22 mouse cellular contexts compared by ENCODE assay signal in the genomic region with DNA sequence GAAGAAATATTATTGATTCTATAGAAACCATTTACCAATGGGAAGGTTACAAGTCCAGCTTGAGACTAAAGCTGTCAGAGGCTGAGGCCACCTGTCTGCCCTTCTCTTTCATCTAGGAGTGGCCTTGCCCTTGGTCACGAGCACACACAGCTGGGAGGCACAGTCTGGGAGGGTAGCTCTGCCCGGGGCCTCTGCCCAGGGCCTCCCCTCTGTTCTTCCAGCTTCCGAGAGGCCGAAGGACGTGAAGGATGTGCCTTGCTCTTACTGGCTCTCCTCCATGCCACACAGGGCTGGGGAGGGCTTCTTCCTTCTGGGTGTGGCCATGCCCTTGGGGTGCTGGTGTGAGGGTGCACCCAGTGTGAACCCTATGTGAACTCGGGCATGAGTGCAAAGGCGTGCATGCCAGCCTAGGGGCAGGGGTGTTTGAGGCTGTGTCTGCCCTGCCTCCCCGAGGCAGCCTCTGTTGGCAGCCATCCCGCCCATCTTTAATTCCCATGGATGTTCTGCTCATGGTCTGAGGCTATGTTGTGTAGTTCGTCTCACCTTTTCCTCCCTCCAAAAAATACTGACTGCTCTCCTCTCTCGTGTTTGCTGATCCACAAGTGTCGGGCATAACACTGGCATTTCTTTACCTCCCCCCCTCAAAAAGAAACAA. TPM values are rescaled to one million over a fixed set of nuclear protein-coding genes. Genes with fewer than 3 reads are reported as not detected.
DNase-seq lines count a peak whose midpoint lies in the region; ATAC-seq and TF ChIP-seq lines count a peak whose summit lies in the region.
"Had no signal": no experiment of that assay in that cellular context is flagged by ENCODE, and none has a peak within 500 bp of the region (broad histone marks: within the 10 kb centered on the region; RNA-seq: fewer than 3 reads in every experiment).

No protein-coding gene starts in this region.

- no peak overlapping the region for H3K27ac ChIP-seq in kidney, postnatal 0 days
- H3K27ac ChIP-seq: forebrain, embryonic 15.5 days; hindbrain, embryonic 10.5 days had no signal

- peak; percentile 62 for DNase-seq in adrenal gland, adult 2 months
- DNase-seq in adrenal gland, postnatal 25 days: no peak
- no peak for DNase-seq in kidney, postnatal 0 days (ENCODE audit: low spot score)
- DNase-seq in kidney, adult 8-10 months: no peak
- DNase-seq in right cerebral cortex, postnatal 4 days: peak; percentile 33
- no peak for DNase-seq in right cerebral cortex, postnatal 14 days
- no peak for DNase-seq in gastrocnemius, adult 8-10 months (ENCODE audit: low spot score in 2 of 2)
- DNase-seq: gastrocnemius, postnatal 25 days; kidney, adult 11 months; kidney, postnatal 10 days; lung, embryonic 14.5 days; lung, postnatal 4 days; spleen, adult 18-20 months; thymus, postnatal 4 days had no signal

- H3K4me3 ChIP-seq in kidney, postnatal 0 days (replicated peaks; ENCODE audit: low read depth, low read length): no peak overlapping the region
- H3K4me3 ChIP-seq: erythroblast, embryonic 14.5 days; forebrain, embryonic 15.5 days had no signal

- WGBS in kidney, postnatal 0 days: 84% methylated on average over 12 of the region's 12 CpGs

- TF ChIP-seq CTCF in kidney, postnatal 0 days (IDR thresholded peaks at IDR 0.05; ENCODE audit: low read depth): no peak

- peaks cover 47% of the 10 kb centered on the region for H3K36me3 ChIP-seq in kidney, postnatal 0 days (ENCODE audit: insufficient read depth, low read length)

- H3K9ac ChIP-seq in kidney, postnatal 0 days (ENCODE audit: low read depth, low read length): no peak overlapping the region
- H3K9ac ChIP-seq: forebrain, embryonic 15.5 days; lung, embryonic 14.5 days had no signal

- 0 out of 2 replicates have a peak, but pooled peaks have one; percentile 19 for ATAC-seq in kidney, postnatal 0 days (replicated peaks; ENCODE audit: low FRiP score, low read depth)
- no peak for ATAC-seq in inflammation-experienced regulatory T-cells, adult 6 months
- ATAC-seq: activated CD4-positive, CD25-positive, alpha-beta regulatory T cell, adult 4 months; CD4-positive, CD25-positive, alpha-beta regulatory T cell, adult 4 months; forebrain, embryonic 15.5 days; Patski had no signal

- no peaks in the 10 kb centered on the region for H3K27me3 ChIP-seq in kidney, postnatal 0 days (ENCODE audit: insufficient read depth, low read length)
- H3K27me3 ChIP-seq: forebrain, embryonic 15.5 days; Patski had no signal

- H3K4me2 ChIP-seq in kidney, postnatal 0 days (ENCODE audit: low read length): no peak overlapping the region
- H3K4me2 ChIP-seq: forebrain, embryonic 15.5 days; lung, embryonic 14.5 days had no signal

- no peaks in the 10 kb centered on the region for H3K9me3 ChIP-seq in kidney, postnatal 0 days (replicated peaks; ENCODE audit: low read length)
- H3K9me3 ChIP-seq: forebrain, embryonic 15.5 days; hindbrain, embryonic 10.5 days had no signal

- H3K4me1 ChIP-seq in kidney, postnatal 0 days (replicated peaks; ENCODE audit: insufficient read depth, low read length): no peaks in the 10 kb centered on the region
- H3K4me1 ChIP-seq: forebrain, embryonic 15.5 days had no signal

RNA-seq across cellular contexts. Expression of a gene that starts 19.5 kb away (rescaled TPM):
- total RNA-seq in adrenal gland, adult 2 months (2021): 10 to 100 TPM; 19.4 to 28.7 TPM
- polyA plus RNA-seq in adrenal gland, adult 2 months (2012; rRNA removed): 47.0 and 47.7 TPM in 2 replicates
- 26.2 and 60.8 TPM in 2 replicates for total RNA-seq in adrenal gland, postnatal 25 days (2021)
- polyA plus RNA-seq in kidney, postnatal 0 days (2015; fragmentation: Nextera tagmentation; extraction: Ambion mirVana): 0.82 and 1.1 TPM in 2 replicates
- total RNA-seq in gastrocnemius, adult 8-10 months (2022): under 1 TPM in 2 of 4 experiments, not detected in 2; 0.05 to 0.21 TPM
- under 1 TPM in 2 of 3 experiments, not detected in 1; 0.16 to 0.23 TPM for polyA plus RNA-seq in inflammation-experienced regulatory T-cells, adult 6 months (2017; shearing (Covaris generic))
- polyA plus RNA-seq: erythroblast, embryonic 14.5 days had no signal

RNA-seq across cellular contexts. Expression of a gene that starts 19.8 kb away (rescaled TPM):
- 100 to 1,000 TPM in 1 of 2 experiments, 10 to 100 TPM in 1; 91.4 to 105 TPM for total RNA-seq in adrenal gland, adult 2 months (2021)
- polyA plus RNA-seq in adrenal gland, adult 2 months (2012; rRNA removed): 152 and 167 TPM in 2 replicates
- 105 and 133 TPM in 2 replicates for total RNA-seq in adrenal gland, postnatal 25 days (2021)
- 59.4 and 67.3 TPM in 2 replicates for polyA plus RNA-seq in kidney, postnatal 0 days (2015; fragmentation: Nextera tagmentation; extraction: Ambion mirVana)
- total RNA-seq in gastrocnemius, adult 8-10 months (2022): 10 to 100 TPM; 25.0 to 28.2 (median 26.2) TPM
- 10 to 100 TPM; 45.5 to 54.2 (median 53.7) TPM for polyA plus RNA-seq in inflammation-experienced regulatory T-cells, adult 6 months (2017; shearing (Covaris generic))

RNA-seq across cellular contexts. Expression of a gene that starts 26.1 kb away (rescaled TPM):
- total RNA-seq in adrenal gland, adult 2 months (2021): 1 to 10 TPM in 1 of 2 experiments, under 1 TPM in 1; 0.98 to 1.8 TPM
- polyA plus RNA-seq in adrenal gland, adult 2 months (2012; rRNA removed): 0.65 and 1.1 TPM in 2 replicates
- total RNA-seq in adrenal gland, postnatal 25 days (2021): 1.3 and 1.4 TPM in 2 replicates
- polyA plus RNA-seq in kidney, postnatal 0 days (2015; fragmentation: Nextera tagmentation; extraction: Ambion mirVana): 3.5 and 3.7 TPM in 2 replicates
- total RNA-seq in gastrocnemius, adult 8-10 months (2022): under 1 TPM in 1 of 4 experiments, not detected in 3; 0.27 TPM
- 1 to 10 TPM; 1.1 to 6.5 (median 2.0) TPM for polyA plus RNA-seq in inflammation-experienced regulatory T-cells, adult 6 months (2017; shearing (Covaris generic))

RNA-seq across cellular contexts. Expression of a gene that starts 29.1 kb away (rescaled TPM):
- total RNA-seq in adrenal gland, adult 2 months (2021): 10 to 100 TPM; 25.6 to 26.0 TPM
- polyA plus RNA-seq in adrenal gland, adult 2 months (2012; rRNA removed): 44.5 and 61.7 TPM in 2 replicates
- total RNA-seq in adrenal gland, postnatal 25 days (2021): 29.7 and 37.3 TPM in 2 replicates
- 24.1 and 24.2 TPM in 2 replicates for polyA plus RNA-seq in kidney, postnatal 0 days (2015; fragmentation: Nextera tagmentation; extraction: Ambion mirVana)
- total RNA-seq in gastrocnemius, adult 8-10 months (2022): 10 to 100 TPM in 2 of 4 experiments, 1 to 10 TPM in 2; 8.2 to 11.3 (median 9.6) TPM
- polyA plus RNA-seq in inflammation-experienced regulatory T-cells, adult 6 months (2017; shearing (Covaris generic)): 10 to 100 TPM; 14.0 to 14.9 (median 14.5) TPM

RNA-seq across cellular contexts. Expression of a gene that starts 34.2 kb away (rescaled TPM):
- under 1 TPM; 0.38 to 0.69 TPM for total RNA-seq in adrenal gland, adult 2 months (2021)
- 0.57 and 0.67 TPM in 2 replicates for polyA plus RNA-seq in adrenal gland, adult 2 months (2012; rRNA removed)
- total RNA-seq in adrenal gland, postnatal 25 days (2021): 0.85 and 0.95 TPM in 2 replicates
- polyA plus RNA-seq in kidney, postnatal 0 days (2015; fragmentation: Nextera tagmentation; extraction: Ambion mirVana): 1.2 and 1.6 TPM in 2 replicates
- total RNA-seq in gastrocnemius, adult 8-10 months (2022): not detected
- not detected for polyA plus RNA-seq in inflammation-experienced regulatory T-cells, adult 6 months (2017; shearing (Covaris generic))
- total RNA-seq: gastrocnemius, postnatal 25 days had no signal
- polyA plus RNA-seq: activated CD4-positive, CD25-positive, alpha-beta regulatory T cell, adult 4 months; CD4-positive, CD25-positive, alpha-beta regulatory T cell, adult 4 months; embryonic facial prominence, embryonic 11.5 days; erythroblast, embryonic 14.5 days; forebrain, embryonic 15.5 days had no signal

Comparison
In these comparisons a context has a peak if more than half of its experiments do, and no peak if none do; other contexts are left out.
1. DNase-seq: peak in adrenal gland, adult 2 months (single experiment) and right cerebral cortex, postnatal 4 days (single experiment); none in adrenal gland, postnatal 25 days (single experiment), kidney, postnatal 0 days (single experiment), kidney, adult 8-10 months (0 of 2), right cerebral cortex, postnatal 14 days (single experiment) and gastrocnemius, adult 8-10 months (0 of 2).
2. RNA of a gene that starts 19.5 kb away (total RNA-seq): 26.2 to 60.8 TPM in adrenal gland, postnatal 25 days and 19.4 to 28.7 TPM in adrenal gland, adult 2 months; 0.05 to 0.21 TPM in gastrocnemius, adult 8-10 months; every median in the first group is over 10 times any median in the second.